Mouse (Mus musculus): ENCODE results near the gene Gbgt1. TPM values are rescaled to one million over a fixed set of nuclear protein-coding genes. Genes with fewer than 3 reads are reported as not detected.

Gene Gbgt1
- polyA plus RNA-seq, 1 experiment from 2014 or later: 1.7 TPM

GRCm38 (mm10) chr2:28552301-28552700 lies 55.6 kb downstream of the Gbgt1 start:
- Histone ChIP-seq H3K4me2 (ENCODE audit: low read length) (no peak overlapping the region), H3K27me3 (replicated peaks; ENCODE audit: control insufficient read depth, insufficient read depth, low read length) (no peaks in the 10 kb centered on the region), H3K36me3 (ENCODE audit: control insufficient read depth, insufficient read depth, low read length) (peaks cover 65% of the 10 kb centered on the region), H3K9me3 (ENCODE audit: control insufficient read depth, low read length) (no peaks in the 10 kb centered on the region), H3K27ac (ENCODE audit: low read depth, low read length) (no peak overlapping the region), H3K9ac (ENCODE audit: low read depth, low read length) (no peak overlapping the region), H3K4me3 (ENCODE audit: low read length) (no peak overlapping the region), H3K4me1 (ENCODE audit: control insufficient read depth, insufficient read depth, low read depth, low read length) (no peaks in the 10 kb centered on the region)
- ATAC-seq: no peak
- 90% methylated on average over 5 of the region's 5 CpGs for WGBS

Other genes starting within 250 kb of the Gbgt1 start
- 14.5 and 17.4 TPM in 2 replicates for gene Ppp1r26, start 50.1 kb upstream of the Gbgt1 start, polyA plus RNA-seq (2015; fragmentation: Nextera tagmentation; extraction: Ambion mirVana)
- 3.0 and 4.5 TPM in 2 replicates for gene 1700007K13Rik, start 30.6 kb upstream of the Gbgt1 start, polyA plus RNA-seq (2015; fragmentation: Nextera tagmentation; extraction: Ambion mirVana)
- gene Mrps2, start 28.8 kb upstream of the Gbgt1 start, polyA plus RNA-seq (2015; fragmentation: Nextera tagmentation; extraction: Ambion mirVana): 48.2 and 51.4 TPM in 2 replicates
- gene Gm10134, start 9.2 kb downstream of the Gbgt1 start, polyA plus RNA-seq (2015; fragmentation: Nextera tagmentation; extraction: Ambion mirVana): 2.5 and 2.6 TPM in 2 replicates
- 75.0 and 84.9 TPM in 2 replicates for gene Ralgds, start 16.2 kb downstream of the Gbgt1 start, polyA plus RNA-seq (2015; fragmentation: Nextera tagmentation; extraction: Ambion mirVana)
- not detected in 2 replicates for gene Cel, start 66.5 kb downstream of the Gbgt1 start, polyA plus RNA-seq (2015; fragmentation: Nextera tagmentation; extraction: Ambion mirVana)
- gene Gtf3c5, start 86.9 kb downstream of the Gbgt1 start, polyA plus RNA-seq (2015; fragmentation: Nextera tagmentation; extraction: Ambion mirVana): 39.5 and 44.1 TPM in 2 replicates
- not detected in 2 replicates for gene Gfi1b, start 125.1 kb downstream of the Gbgt1 start, polyA plus RNA-seq (2015; fragmentation: Nextera tagmentation; extraction: Ambion mirVana)
- gene Tsc1, start 144.3 kb downstream of the Gbgt1 start, polyA plus RNA-seq (2015; fragmentation: Nextera tagmentation; extraction: Ambion mirVana): 28.8 and 30.6 TPM in 2 replicates
- 3.2 and 3.4 TPM in 2 replicates for gene Spaca9, start 202.8 kb downstream of the Gbgt1 start, polyA plus RNA-seq (2015; fragmentation: Nextera tagmentation; extraction: Ambion mirVana)
- 2.9 and 3.3 TPM in 2 replicates for gene Ak8, start 203.3 kb downstream of the Gbgt1 start, polyA plus RNA-seq (2015; fragmentation: Nextera tagmentation; extraction: Ambion mirVana)

All from hindbrain, embryonic 16.5 days (tissue).